Mouse (Mus musculus): ENCODE results near the gene Sync.

Sync gene

DNA sequence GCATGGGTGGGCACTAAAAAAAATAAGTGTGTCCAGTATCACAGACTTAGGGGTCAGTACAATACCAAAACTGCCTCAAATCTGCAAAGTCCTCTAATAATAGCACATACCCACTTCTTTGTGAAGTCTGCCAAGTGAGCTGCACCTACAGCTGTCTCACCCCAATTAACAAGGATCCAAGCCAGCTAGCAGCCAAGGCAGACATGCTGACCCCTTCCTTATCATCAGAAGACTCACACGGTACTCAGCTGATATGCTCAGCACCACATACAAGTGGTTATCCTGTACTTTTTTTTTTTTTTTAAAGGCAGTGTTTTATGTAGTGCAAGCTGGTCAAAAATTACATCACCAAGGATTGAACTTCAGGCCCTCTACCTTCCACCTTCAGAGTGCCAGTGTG, 16.9 kb downstream of the Sync start:
- in situ Hi-C loops (cut with MboI): no loop called here

DNA sequence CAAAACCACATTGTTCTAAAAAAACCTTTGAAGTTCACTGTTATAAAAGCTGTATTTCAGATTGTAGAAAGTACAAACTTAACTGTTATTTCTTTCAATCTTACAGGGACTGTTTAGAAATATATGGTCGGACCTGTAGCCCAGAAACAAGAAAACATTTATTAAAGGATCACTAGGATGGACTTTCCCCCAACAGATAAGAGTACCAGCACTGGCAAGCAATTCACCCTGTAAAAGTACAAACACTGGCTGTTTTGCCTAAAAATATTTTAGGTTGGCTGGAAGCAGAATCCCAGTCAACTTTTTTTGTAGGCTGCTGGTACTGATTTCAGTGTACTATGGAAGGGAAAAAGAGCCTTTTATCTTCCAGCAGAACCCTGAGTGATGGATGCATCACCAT, 20.5 kb downstream of the Sync start:
- in situ Hi-C loops (cut with MboI): no loop called here

DNA sequence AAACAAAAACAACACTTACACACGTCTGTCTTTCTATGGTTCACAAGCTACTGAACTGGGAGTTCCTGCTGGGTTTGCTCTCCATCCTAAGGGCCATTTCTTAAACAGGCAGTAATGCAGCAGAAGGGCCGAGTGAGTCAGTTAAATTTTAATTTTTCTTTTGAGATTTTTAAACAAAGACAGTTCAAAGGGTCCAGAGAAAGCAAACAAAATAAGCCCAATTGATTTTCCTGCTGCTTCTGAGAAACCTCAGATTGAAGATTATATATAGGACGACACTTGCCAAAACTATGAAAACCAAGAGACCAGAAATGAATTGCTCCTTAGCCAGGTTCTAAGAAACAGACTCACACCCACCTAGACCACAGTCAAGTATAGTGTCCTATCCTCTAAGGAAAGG, 26.5 kb downstream of the Sync start:
- in situ Hi-C loops (cut with MboI): no loop called here

DNA sequence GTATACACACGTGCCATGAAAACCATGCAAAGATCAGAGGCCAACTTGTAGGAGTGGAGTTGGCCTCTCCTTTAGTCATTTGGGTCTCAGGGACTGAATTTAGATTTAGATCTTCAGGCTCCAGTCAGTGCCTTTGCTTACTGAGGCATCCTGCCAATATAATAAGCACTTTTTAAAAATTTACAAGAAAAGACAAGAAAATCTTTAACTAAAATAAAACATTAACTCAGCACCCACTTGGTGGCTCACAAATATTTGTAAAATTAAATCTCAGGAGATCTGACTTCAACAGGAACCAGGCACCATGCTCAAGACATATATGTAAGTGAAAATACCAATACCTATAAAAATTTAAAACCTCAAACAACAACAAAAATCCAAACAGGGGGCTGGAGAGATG, 33.5 kb downstream of the Sync start:
- in situ Hi-C loops (cut with MboI): no loop called here

DNA sequence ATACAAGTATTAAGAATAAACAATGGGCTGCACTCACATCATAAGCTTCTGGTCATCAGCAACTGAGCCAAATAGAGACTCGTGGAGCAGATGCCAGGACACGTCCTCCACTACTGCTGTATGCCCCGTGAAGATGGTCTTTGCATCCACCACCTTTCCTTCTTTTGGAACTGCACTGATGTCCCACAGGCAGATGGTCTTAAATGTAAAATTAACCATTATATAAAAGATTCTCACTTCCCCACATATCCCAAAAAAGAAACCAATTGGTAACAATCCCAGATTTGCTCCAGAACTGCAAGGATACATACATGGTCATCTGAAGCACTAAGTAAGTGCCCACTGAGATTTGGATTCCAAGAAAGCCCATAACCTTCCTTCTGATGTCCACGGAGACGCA, 34.6 kb downstream of the Sync start:
- in situ Hi-C loops (cut with MboI): no loop called here

DNA sequence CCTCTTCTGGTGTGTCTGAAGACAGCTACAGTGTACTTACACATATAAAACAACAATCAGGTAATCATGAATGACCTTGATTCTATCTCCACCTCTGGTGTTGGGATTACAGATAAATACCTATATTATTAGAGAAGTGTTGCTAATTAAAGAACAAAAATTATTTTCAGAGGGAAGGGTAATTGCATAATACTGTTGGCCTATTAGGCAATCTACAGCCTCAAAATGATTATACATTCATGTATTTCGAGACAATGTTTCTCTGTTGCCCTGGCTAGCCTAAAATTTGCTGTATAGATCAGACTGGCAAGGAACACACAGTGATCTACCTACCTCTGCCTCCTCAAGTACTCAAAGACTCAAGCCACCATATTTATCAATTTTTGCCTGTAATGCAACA, 36.1 kb downstream of the Sync start:
- in situ Hi-C loops (cut with MboI): no loop called here

DNA sequence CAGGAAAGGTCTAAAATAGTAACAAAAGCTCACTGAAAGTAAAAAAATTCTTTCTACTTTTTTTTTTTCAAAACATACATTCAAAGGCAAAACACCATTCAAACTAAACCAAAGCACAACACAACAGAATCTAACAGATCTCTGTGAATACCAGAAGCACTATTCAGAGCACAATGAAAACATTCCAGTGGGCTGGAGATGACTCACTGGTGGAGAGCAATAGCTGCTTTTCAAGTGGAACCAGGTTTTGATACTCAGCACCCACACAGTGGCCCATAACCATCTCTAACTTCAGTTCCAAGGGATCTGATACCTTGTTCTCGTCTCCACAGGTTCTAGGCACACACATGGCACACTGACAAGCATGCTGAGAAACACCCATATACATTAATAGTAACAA, 37.3 kb downstream of the Sync start:
- in situ Hi-C loops (cut with MboI): no loop called here

DNA sequence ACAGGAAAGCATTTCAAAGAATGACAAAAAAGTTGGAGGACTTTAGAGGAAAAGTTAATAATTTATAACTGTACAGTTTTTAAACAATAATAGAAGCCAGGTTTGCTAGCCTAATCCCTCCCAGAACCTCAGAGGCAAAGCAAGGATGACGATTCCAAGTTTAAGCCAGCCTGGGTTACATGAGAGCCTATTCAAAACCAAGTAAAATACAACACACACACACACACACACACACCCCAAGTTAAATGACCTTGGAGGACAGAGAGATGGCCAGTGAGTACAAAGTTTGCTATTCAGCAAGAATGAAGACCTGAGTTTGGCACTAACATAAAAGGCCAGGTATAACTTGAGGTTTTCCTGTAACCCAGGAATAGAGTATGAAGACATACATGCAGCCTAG, 38.8 kb downstream of the Sync start:
- in situ Hi-C loops (cut with MboI): no loop called here

DNA sequence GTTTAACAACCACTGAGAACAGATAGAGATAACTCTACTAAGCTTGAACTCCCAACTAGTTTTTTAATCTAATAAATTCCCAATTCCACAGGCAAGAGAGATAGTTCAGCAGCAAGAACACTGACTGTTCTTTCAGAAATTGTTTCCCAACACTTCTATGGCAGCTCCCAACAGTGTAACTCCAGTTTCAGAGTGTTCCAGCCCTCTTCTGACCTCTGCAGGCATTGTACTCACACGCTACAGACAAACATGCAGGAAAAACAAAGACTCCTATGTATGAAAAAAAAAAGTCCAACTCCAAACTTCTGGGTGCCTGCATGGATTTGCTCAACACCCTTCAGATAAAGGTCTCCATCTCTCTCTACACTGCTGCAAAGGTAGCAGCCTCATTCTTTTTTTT, 45.4 kb downstream of the Sync start:
- in situ Hi-C loops (cut with MboI): no loop called here

DNA sequence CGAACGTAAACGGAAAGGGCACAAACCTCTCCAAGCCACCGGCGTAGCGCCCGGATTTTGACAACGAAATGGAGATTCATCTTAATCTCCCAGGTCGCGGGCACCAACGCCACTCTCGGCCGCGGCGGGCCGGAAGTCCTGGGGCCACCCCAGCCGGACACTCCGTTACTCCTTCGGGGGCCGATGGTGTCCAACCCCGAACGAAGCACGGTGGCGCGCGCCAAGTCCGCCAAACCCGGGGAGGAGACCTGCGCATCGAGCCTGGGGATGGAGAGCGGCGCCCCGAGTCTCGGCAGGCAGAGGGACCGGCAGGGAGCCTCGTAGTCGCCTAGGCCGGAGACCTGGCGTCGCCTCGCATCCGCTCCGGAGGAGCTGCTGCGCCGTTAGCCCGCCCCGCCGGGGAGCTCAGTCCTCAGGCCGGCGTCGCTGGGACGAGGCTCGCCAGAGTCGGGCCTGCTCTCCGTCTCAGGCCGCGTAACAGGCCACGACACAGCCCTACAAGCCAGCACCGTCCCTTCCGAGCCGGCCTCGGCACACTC, 47.3 kb downstream of the Sync start:
- in situ Hi-C loops (cut with MboI): no loop called here

DNA sequence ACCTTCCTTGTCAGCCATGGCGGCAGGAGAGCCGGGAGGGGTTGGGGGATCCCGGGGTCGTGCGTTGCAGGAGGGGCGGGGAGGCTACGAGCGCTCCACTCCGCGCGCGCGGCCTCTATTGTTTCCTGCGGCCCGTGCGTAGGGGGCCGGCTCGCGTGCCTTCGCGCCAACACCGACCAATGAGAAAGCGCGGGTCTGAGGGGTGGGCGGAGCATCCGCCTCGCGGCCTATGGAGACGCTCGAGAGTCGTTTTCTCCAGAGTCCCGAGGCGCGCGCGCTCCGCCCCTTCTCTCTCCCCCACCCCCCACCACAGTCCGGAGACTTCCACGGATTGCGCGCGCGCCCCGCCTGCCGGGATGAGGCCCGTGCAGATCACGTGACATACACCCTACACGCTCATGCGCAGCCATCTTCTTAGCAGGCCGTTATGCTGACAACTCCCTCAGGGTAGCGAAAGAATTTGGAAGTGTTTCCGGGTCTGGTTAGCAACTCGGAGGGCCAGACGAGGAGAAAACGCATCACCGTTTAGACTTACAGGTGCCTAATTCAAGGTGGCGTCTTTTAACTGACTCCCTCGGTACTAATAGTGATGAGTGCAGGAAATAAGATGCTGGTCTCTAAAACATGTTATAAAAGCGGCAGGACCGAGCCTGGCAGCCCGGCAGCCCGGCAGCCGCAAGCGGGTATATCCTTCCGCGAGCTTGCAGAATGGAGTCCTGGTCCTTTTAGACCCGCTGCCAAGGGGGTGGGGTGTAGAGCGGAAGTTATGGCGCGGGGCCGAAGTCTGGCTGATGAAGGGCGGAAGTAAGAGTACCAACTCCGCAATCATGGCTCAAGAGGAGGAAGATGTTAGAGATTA, 48.0 kb downstream of the Sync start, which contains the start of the genes Rbbp4 and Zbtb8os:
Gene Rbbp4 (minus strand): TSS at position 155 of the 859 bp plus-strand sequence.
Gene Zbtb8os (plus strand): TSS at position 480 of the 859 bp plus-strand sequence.
- in situ Hi-C loops (cut with MboI): no loop called here

DNA sequence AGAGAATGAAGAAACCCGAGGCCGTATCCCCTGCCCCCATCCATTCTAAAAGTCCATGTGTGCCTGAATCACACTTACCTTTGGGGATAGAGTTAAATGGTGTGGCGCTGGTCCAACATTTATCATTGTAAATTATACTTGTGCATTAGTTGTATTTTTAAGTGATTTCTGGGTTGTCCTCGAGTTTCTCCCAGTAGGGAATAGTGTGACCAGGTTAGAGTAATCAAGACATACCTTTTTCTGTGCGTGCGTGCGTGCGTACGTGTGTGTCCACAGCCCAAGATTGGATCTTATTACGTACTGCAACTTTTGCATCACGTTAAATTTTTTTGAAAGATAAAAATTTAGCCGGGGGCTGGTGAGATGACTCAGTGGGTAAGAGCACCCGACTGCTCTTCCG, 48.9 kb downstream of the Sync start:
- in situ Hi-C loops (cut with MboI): no loop called here

DNA sequence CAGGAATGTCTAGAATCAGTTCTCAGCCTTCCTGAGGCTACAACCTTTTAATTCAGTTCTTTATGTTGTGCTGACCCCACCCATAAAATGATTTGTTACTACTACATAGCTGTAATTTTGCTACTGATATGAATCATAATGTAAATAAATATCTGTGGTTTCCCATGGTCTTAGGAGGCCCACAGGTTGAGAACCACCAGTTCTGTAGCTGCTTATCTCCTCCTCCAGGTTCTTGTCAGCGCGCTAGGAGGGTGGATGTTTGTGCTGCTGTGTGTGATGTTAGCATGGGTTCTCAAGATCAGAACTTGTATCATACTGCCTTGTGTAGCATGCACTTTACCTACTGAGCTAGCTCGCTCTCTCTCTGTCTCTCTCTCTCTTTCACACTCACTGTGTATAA, 52.3 kb downstream of the Sync start:
- in situ Hi-C loops (cut with MboI): loop anchor here (5.0 kb wide), 1 partner anchor 113 kb away; no protein-coding TSS in a partner anchor

DNA sequence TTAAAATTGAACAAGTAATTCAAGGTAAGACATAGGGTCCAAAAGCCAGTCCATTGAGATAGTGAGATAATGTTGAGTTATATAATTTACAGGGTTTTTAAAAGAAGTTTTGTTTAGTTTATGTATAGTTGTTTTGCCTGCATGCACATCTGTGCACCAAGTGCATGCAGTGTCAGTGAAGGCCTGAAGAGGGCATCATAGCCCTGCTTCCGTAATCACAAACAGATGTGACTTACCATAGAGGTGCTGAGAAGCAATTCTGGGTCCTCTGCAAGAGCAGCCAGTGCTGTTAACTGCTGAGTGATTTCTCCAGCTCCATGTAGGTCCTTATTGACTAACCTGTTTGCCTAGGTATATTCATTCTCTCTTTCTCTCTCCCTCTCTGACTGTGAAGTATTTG, 54.5 kb downstream of the Sync start:
- in situ Hi-C loops (cut with MboI): loop anchor here (5.0 kb wide), 1 partner anchor 110 kb away; no protein-coding TSS in a partner anchor

DNA sequence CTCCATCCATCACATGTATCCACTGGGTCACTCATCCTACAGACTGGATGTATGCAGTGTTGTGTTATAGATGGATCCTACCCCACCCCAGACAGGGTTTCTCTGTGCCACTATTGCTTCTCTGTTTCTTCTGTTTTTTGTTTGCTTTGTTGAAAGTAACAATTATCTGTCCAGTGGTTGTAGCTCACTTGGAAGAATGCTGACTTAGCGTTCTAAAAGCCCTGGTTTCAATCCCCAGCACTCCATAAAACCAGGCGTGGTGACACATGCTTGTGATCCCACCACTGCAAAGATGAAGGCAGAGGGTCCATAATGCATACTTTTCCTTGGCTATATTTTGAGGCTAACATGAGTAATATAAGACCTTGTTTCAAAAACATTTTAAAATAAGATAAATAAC, 55.3 kb downstream of the Sync start:
- in situ Hi-C loops (cut with MboI): loop anchor here (5.0 kb wide), 1 partner anchor 110 kb away; no protein-coding TSS in a partner anchor

DNA sequence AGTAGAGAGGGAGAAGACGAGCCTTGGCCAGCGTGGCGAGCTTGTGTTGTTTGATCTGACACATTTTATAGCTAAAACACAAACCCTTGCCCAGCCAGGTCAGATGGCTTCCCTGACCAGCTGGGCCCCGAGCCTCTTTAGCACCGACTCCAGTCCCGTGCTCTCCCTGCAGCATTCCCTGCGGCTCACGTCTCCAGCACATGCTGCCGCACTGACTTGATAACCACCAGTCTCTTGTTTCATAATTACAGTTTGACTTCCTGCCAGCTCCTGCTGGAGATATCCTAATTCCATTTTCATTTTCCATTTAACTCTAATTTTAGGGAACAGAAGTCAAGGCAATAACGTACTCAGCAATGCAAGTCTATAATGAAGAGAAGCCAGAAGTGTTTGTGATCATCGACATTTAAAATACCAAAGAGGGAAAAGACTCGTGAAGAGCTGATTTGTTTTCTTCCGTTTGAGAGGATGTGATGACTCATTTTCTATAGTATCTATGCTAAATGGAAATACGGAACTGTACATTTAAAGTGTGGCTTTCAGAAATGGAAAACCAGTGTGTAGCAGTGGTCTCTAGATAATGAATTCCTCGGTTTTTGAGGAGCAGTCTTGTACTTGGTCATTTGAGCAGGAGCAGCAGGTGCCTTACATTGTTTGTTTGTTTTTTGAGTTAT, 59.2 kb downstream of the Sync start:
- in situ Hi-C loops (cut with MboI): no loop called here

DNA sequence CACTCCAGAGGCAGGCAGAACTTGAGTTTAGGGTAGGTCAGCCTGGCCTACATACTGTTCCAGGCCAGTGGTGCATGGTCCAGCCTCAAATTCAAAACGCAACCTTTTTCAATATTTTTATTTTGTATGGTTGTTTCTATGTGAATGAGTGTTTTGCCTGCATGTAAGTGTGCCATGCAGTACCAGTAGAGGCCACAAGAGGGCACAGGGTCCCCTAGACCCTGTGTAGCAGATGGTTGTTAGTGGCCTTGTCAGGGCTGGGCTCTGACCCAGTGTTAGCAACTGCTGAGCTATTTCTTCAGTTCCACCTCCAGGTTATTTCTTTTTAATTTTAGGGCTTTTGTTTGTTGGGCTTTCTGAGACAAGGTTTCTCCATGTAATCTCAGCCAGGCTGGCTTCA, 63.2 kb downstream of the Sync start:
- in situ Hi-C loops (cut with MboI): no loop called here

DNA sequence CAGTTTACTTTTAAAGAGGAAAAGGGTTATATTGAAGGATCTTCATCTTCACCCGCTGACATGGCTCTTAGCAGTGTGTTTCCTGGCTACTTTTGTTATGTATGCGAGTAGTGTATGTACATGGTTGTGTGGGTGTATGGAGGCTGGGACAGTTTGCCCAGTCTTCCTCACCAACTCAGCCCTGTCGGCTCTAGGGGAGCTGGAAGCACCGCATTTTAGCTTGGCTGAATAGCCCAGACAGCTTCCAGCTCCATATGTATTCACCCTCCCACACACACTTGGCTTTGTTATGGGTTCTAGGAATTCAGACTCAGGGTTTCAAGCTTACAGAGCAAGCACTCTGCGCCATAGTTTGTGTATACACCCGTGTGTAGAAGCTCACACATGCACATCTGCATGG, 63.7 kb downstream of the Sync start:
- in situ Hi-C loops (cut with MboI): no loop called here

DNA sequence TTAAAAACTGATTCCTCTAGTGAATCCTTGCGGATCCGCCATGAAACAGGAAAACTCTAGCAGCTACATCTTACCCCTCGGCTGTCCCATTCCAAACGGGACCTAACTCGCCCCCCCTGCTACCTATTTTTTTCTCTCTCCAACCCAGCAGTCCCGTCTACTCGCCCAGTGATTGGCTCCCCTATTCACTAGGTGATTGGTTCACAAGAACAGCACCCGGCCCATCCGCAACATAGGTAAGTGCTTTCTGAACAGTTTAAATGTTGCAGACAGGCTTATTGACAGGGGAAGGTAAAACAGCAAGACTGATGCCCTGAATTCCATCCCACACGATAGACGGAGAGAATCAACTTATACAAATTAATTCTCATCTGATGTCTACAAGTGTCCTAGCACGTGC, 65.8 kb downstream of the Sync start:
- in situ Hi-C loops (cut with MboI): no loop called here

DNA sequence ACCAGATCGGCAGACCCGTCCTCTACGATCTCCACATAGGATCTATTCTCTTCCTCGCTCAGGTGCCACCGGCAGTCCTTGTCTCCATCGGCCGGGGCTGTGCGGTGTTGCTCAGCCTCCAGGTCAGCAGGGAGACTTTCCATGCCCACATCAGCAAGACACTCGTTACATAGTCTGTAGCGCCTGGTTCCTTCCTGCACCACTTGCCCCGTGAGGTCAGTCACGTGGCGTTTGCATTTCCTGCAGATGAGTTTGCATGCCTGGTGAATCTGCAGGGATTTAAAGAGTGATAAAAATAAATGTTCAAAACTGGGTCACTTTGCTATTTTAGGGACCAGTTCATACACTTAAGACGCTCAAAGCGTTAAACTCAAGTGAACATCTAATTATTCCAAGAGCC, 66.8 kb downstream of the Sync start:
- in situ Hi-C loops (cut with MboI): no loop called here

DNA sequence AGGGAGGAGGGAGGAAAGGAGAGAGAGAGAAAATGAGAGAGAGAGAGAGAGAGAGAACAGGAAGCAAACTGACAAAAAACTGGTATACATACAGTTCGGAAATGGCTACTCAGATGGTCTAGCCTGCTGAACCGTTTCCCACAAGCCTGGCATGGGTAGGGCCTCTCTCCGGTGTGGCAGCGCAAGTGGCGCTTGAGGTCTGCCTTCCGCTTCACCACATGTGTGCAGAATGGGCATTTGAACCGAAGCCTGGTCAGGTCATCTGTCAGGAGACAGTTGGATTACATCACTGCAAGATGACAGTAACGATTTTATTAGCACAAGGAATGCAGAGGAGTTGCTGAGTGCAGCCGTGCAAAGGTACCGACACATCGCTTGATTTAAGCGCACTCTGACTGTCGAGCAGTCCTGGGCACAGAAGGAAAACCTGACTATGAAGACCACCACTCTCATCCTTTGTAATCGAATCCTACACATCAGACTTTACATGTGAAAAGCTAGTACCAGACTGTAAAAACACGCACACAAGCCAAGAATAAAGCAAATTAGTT, 70.3 kb downstream of the Sync start:
- in situ Hi-C loops (cut with MboI): no loop called here
